ENCODE assay signal across 10 mouse cellular contexts in genomic region chr9:106356323-106356844, GRCm38 (mm10). TPM values are rescaled to one million over a fixed set of nuclear protein-coding genes. Genes with fewer than 3 reads are reported as not detected.
A peak's percentile ranks its signal among the peaks of the same experiment; 100 is the strongest.
DNase-seq lines count a peak whose midpoint lies in the region; ATAC-seq and TF ChIP-seq lines count a peak whose summit lies in the region.
"Had no signal": no experiment of that assay in that cellular context is flagged by ENCODE, and none has a peak within 500 bp of the region (broad histone marks: within the 10 kb centered on the region; RNA-seq: fewer than 3 reads in every experiment).

No protein-coding gene starts in this region.

- H3K36me3 ChIP-seq in heart, embryonic 11.5 days (ENCODE audit: control insufficient read depth, insufficient read depth, low read length): no peaks in the 10 kb centered on the region
- no peaks in the 10 kb centered on the region for H3K36me3 ChIP-seq in midbrain, embryonic 13.5 days
- no peaks in the 10 kb centered on the region for H3K36me3 ChIP-seq in midbrain, postnatal 0 days (ENCODE audit: insufficient read depth, low read length)
- no peaks in the 10 kb centered on the region for H3K36me3 ChIP-seq in limb, embryonic 14.5 days (ENCODE audit: control insufficient read depth, insufficient read depth, low read length)
- H3K36me3 ChIP-seq in forebrain, embryonic 13.5 days (ENCODE audit: poor library complexity, severe bottlenecking): no peaks in the 10 kb centered on the region

- H3K4me1 ChIP-seq in heart, embryonic 11.5 days (ENCODE audit: control insufficient read depth, insufficient read depth, low read length): peaks cover 27% of the 10 kb centered on the region
- H3K4me1 ChIP-seq in midbrain, embryonic 13.5 days (replicated peaks): peaks cover 13% of the 10 kb centered on the region
- H3K4me1 ChIP-seq in midbrain, postnatal 0 days (ENCODE audit: insufficient read depth, low read length): no peaks in the 10 kb centered on the region
- H3K4me1 ChIP-seq in limb, embryonic 14.5 days (ENCODE audit: control insufficient read depth, insufficient read depth, low read length): peaks cover 76% of the 10 kb centered on the region
- peaks cover 8% of the 10 kb centered on the region for H3K4me1 ChIP-seq in forebrain, embryonic 13.5 days

- H3K9ac ChIP-seq in heart, embryonic 11.5 days (ENCODE audit: low read depth, low read length): peak overlapping the region; percentile 54; the same call in 1 of the 2 replicates
- no peak overlapping the region for H3K9ac ChIP-seq in midbrain, embryonic 13.5 days (replicated peaks)
- no peak overlapping the region for H3K9ac ChIP-seq in midbrain, postnatal 0 days (replicated peaks; ENCODE audit: low read length, poor library complexity, severe bottlenecking)
- H3K9ac ChIP-seq in limb, embryonic 14.5 days (ENCODE audit: low read depth, low read length, severe bottlenecking): peak overlapping the region; percentile 13; the same call in 1 of the 2 replicates
- no peak overlapping the region for H3K9ac ChIP-seq in forebrain, embryonic 13.5 days

- no peak overlapping the region for H3K4me3 ChIP-seq in heart, embryonic 11.5 days (ENCODE audit: low read depth, low read length)
- H3K4me3 ChIP-seq in midbrain, embryonic 13.5 days (replicated peaks): no peak overlapping the region
- H3K4me3 ChIP-seq in midbrain, postnatal 0 days (ENCODE audit: low read depth, low read length): no peak overlapping the region
- H3K4me3 ChIP-seq in limb, embryonic 14.5 days (replicated peaks; ENCODE audit: low read length): no peak overlapping the region
- no peak overlapping the region for H3K4me3 ChIP-seq in forebrain, embryonic 13.5 days

- H3K27ac ChIP-seq in heart, embryonic 11.5 days (ENCODE audit: low read depth, low read length): peak overlapping the region; percentile 69
- peak overlapping the region; percentile 5; the same call in 1 of the 2 replicates for H3K27ac ChIP-seq in midbrain, embryonic 13.5 days
- no peak overlapping the region for H3K27ac ChIP-seq in midbrain, postnatal 0 days (ENCODE audit: low read depth, low read length)
- H3K27ac ChIP-seq in limb, embryonic 14.5 days (replicated peaks; ENCODE audit: low read depth, low read length): peak overlapping the region; percentile 95
- H3K27ac ChIP-seq in forebrain, embryonic 13.5 days: no peak overlapping the region

- no peak for TF ChIP-seq POLR2A in limb, embryonic 14.5 days (IDR thresholded peaks at IDR 0.05; ENCODE audit: borderline replicate concordance, extremely low read depth, insufficient read depth, insufficient read length)

- peak; percentile 29; the same call in 1 of the 2 replicates for ATAC-seq in heart, embryonic 11.5 days (replicated peaks; ENCODE audit: insufficient number of reproducible peaks, low FRiP score, low TSS enrichment)
- ATAC-seq in midbrain, embryonic 13.5 days: no peak
- ATAC-seq in midbrain, postnatal 0 days (ENCODE audit: low FRiP score): no peak
- peak; percentile 93 for ATAC-seq in limb, embryonic 14.5 days (ENCODE audit: low FRiP score, low read depth)
- ATAC-seq in forebrain, embryonic 13.5 days: no peak
- ATAC-seq: activated CD4-positive, CD25-positive, alpha-beta regulatory T cell, adult 4 months had no signal

- DNase-seq in heart, postnatal 4 days: no peak
- DNase-seq in midbrain, postnatal 0 days (ENCODE audit: low spot score): no peak
- peak; percentile 84 for DNase-seq in limb, embryonic 14.5 days (ENCODE audit: low spot score)
- peak; percentile 58 for DNase-seq in yolk sac, embryonic 10.5 days (ENCODE audit: low spot score)
- no peak for DNase-seq in adrenal gland, adult (ENCODE audit: inconsistent age in 2 of 2, low spot score in 1 of 2)
- DNase-seq: layer of hippocampus, postnatal 36 days had no signal

- no peak for TF ChIP-seq CTCF in midbrain, postnatal 0 days (IDR thresholded peaks at IDR 0.05)

- no peak overlapping the region for H3K4me2 ChIP-seq in heart, embryonic 11.5 days
- H3K4me2 ChIP-seq in midbrain, embryonic 13.5 days (replicated peaks): no peak overlapping the region
- H3K4me2 ChIP-seq in midbrain, postnatal 0 days (ENCODE audit: low read depth, low read length, poor library complexity, severe bottlenecking): no peak overlapping the region
- peak overlapping the region; percentile 29 for H3K4me2 ChIP-seq in limb, embryonic 14.5 days (replicated peaks; ENCODE audit: low read depth, low read length, severe bottlenecking)
- H3K4me2 ChIP-seq in forebrain, embryonic 13.5 days: no peak overlapping the region

- no peaks in the 10 kb centered on the region for H3K27me3 ChIP-seq in heart, embryonic 11.5 days (ENCODE audit: control insufficient read depth, insufficient read depth, low read length)
- no peaks in the 10 kb centered on the region for H3K27me3 ChIP-seq in midbrain, embryonic 13.5 days
- no peaks in the 10 kb centered on the region for H3K27me3 ChIP-seq in midbrain, postnatal 0 days (ENCODE audit: insufficient read depth, low read length)
- H3K27me3 ChIP-seq in limb, embryonic 14.5 days (ENCODE audit: control insufficient read depth, insufficient read depth, low read length): no peaks in the 10 kb centered on the region
- H3K27me3 ChIP-seq in forebrain, embryonic 13.5 days: no peaks in the 10 kb centered on the region

- H3K9me3 ChIP-seq in heart, embryonic 11.5 days (replicated peaks; ENCODE audit: control insufficient read depth, low read length): no peaks in the 10 kb centered on the region
- no peaks in the 10 kb centered on the region for H3K9me3 ChIP-seq in midbrain, embryonic 13.5 days
- no peaks in the 10 kb centered on the region for H3K9me3 ChIP-seq in midbrain, postnatal 0 days (ENCODE audit: low read length)
- no peaks in the 10 kb centered on the region for H3K9me3 ChIP-seq in limb, embryonic 14.5 days (ENCODE audit: control insufficient read depth, low read length)
- no peaks in the 10 kb centered on the region for H3K9me3 ChIP-seq in forebrain, embryonic 13.5 days (replicated peaks)

- WGBS in heart, embryonic 11.5 days (ENCODE audit: insufficient replicate concordance): 57% methylated on average over 10 of the region's 10 CpGs
- WGBS in midbrain, embryonic 13.5 days: 73% methylated on average over 10 of the region's 10 CpGs
- WGBS in midbrain, postnatal 0 days: 78% methylated on average over 10 of the region's 10 CpGs
- 12% methylated on average over 10 of the region's 10 CpGs for WGBS in limb, embryonic 14.5 days
- WGBS in forebrain, embryonic 13.5 days: 75% methylated on average over 5 of the region's 10 CpGs

RNA-seq across cellular contexts. Expression of gene Dusp7, which starts 12.0 kb away (rescaled TPM):
- 19.8 and 22.0 TPM in 2 replicates for polyA plus RNA-seq in heart, embryonic 11.5 days (2014; fragmentation: Nextera tagmentation; extraction: Ambion mirVana)
- total RNA-seq in heart, postnatal 4 days (2021): 10 to 100 TPM; 26.2 to 33.5 TPM
- polyA plus RNA-seq in midbrain, embryonic 13.5 days (2015; fragmentation: Nextera tagmentation; extraction: Ambion mirVana): 9.0 and 9.4 TPM in 2 replicates
- total RNA-seq in midbrain, postnatal 0 days (2014; rRNA removed): 62.9 and 79.2 TPM in 2 replicates
- polyA plus RNA-seq in midbrain, postnatal 0 days (2015; fragmentation: Nextera tagmentation; extraction: Ambion mirVana): 18.4 and 19.4 TPM in 2 replicates
- 130 and 180 TPM in 2 replicates for polyA plus RNA-seq in limb, embryonic 14.5 days (2012; rRNA removed)
- 73.0 and 84.1 TPM in 2 replicates for polyA plus RNA-seq in limb, embryonic 14.5 days (2014; fragmentation: Nextera tagmentation; extraction: Ambion mirVana)
- 7.1 and 8.7 TPM in 2 replicates for polyA plus RNA-seq in forebrain, embryonic 13.5 days (2015; fragmentation: Nextera tagmentation; extraction: Ambion mirVana)

Comparison
In these comparisons a context has a peak if more than half of its experiments do, and no peak if none do; other contexts are left out.
1. H3K27ac ChIP-seq: peak in heart, embryonic 11.5 days (single experiment), midbrain, embryonic 13.5 days (single experiment) and limb, embryonic 14.5 days (single experiment); none in midbrain, postnatal 0 days (single experiment) and forebrain, embryonic 13.5 days (single experiment).
2. ATAC-seq: peak in heart, embryonic 11.5 days (single experiment) and limb, embryonic 14.5 days (single experiment); none in midbrain, embryonic 13.5 days (single experiment), midbrain, postnatal 0 days (single experiment) and forebrain, embryonic 13.5 days (single experiment).
3. H3K9ac ChIP-seq: peak in heart, embryonic 11.5 days (single experiment) and limb, embryonic 14.5 days (single experiment); none in midbrain, embryonic 13.5 days (single experiment), midbrain, postnatal 0 days (single experiment) and forebrain, embryonic 13.5 days (single experiment).
4. DNase-seq: peak in limb, embryonic 14.5 days (single experiment) and yolk sac, embryonic 10.5 days (single experiment); none in heart, postnatal 4 days (single experiment), midbrain, postnatal 0 days (single experiment) and adrenal gland, adult (0 of 2).